Mouse (Mus musculus) heart, adult 2 months (tissue): Measurements from ENCODE around the gene Zfp600.
"Not testable (repeated sequence)": the region's sequence is repeated elsewhere in the genome, so short reads cannot be mapped to it uniquely, and the experiment has no call there.

Source experiments
- EP300 ChIP-seq: fragments of 200-500 bp; IDR thresholded peaks from 2 replicates; pipeline ENCODE4 v1.6.1; 2011; ENCODE audit warnings: low read depth, low read length, control low read depth; ENCODE audit not compliant: insufficient read depth
- POLR2A ChIP-seq: fragments of 200-500 bp; IDR thresholded peaks from 2 replicates; pipeline ENCODE4 v1.6.1; 2011; ENCODE audit warnings: mild to moderate bottlenecking, low read depth, low read length, control low read depth; ENCODE audit not compliant: insufficient read depth

GRCm38 (mm10) chr4:146167202-146167832, 10.7 kb downstream of the Zfp600 start:
- not testable (repeated sequence) for TF ChIP-seq EP300, POLR2A
